In the genomic region with DNA sequence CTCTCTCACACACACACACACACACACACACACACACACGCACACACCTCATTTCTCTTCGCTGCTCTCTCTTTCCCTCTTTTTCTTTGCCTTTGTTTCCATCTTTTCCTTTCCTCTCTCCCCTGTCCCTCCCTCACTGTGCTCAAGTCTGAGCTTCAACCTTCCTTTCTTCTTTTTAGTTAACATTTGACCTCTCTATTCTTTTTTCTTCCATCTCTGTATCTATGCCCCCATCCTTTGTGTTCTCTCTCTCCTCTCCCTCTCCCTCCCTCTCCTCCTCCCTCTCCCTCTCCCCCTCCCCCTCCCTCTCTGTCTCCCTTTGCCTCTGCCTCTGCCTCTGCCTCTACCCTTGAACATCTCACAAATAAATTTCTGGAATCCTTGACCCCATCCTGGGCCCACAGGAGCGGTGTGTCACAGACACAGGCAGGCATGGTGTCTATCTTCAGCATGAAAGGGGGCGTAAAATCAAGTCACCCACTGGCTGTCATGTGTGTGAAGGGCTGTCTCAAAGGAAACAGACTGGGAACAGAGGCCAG, we compare ENCODE assay signal across 17 mouse cellular contexts. TPM values are rescaled to one million over a fixed set of nuclear protein-coding genes. Genes with fewer than 3 reads are reported as not detected.
A peak's percentile ranks its signal among the peaks of the same experiment; 100 is the strongest.
DNase-seq lines count a peak whose midpoint lies in the region; ATAC-seq and TF ChIP-seq lines count a peak whose summit lies in the region.
"Had no signal": no experiment of that assay in that cellular context is flagged by ENCODE, and none has a peak within 500 bp of the region (broad histone marks: within the 10 kb centered on the region; RNA-seq: fewer than 3 reads in every experiment).

No protein-coding gene starts in this region.

- no peaks in the 10 kb centered on the region for H3K36me3 ChIP-seq in neural tube, embryonic 11.5 days (ENCODE audit: control insufficient read depth, insufficient read depth, low read length)
- no peaks in the 10 kb centered on the region for H3K36me3 ChIP-seq in hindbrain, embryonic 11.5 days (ENCODE audit: control insufficient read depth, insufficient read depth, low read length)
- peaks cover 9% of the 10 kb centered on the region; the same call in 1 of the 2 replicates for H3K36me3 ChIP-seq in midbrain, embryonic 12.5 days
- H3K36me3 ChIP-seq in neural tube, embryonic 15.5 days, result peaks cover 13% of the 10 kb centered on the region
- no peaks in the 10 kb centered on the region for H3K36me3 ChIP-seq in limb, embryonic 10.5 days
- H3K36me3 ChIP-seq: intestine, embryonic 15.5 days; stomach, embryonic 15.5 days had no signal

- TF ChIP-seq CTCF in lung, adult 2 months (IDR thresholded peaks at IDR 0.05; ENCODE audit: insufficient read depth, low read length), result no peak

- no peak overlapping the region for H3K27ac ChIP-seq in neural tube, embryonic 11.5 days (ENCODE audit: low read depth, low read length)
- no peak overlapping the region; the same call in 1 of the 2 replicates for H3K27ac ChIP-seq in hindbrain, embryonic 11.5 days (ENCODE audit: low read depth, low read length)
- H3K27ac ChIP-seq in midbrain, embryonic 12.5 days (replicated peaks), result peak overlapping the region; percentile 70
- H3K27ac ChIP-seq in neural tube, embryonic 15.5 days (replicated peaks), result peak overlapping the region; percentile 66
- no peak overlapping the region for H3K27ac ChIP-seq in limb, embryonic 10.5 days
- H3K27ac ChIP-seq: intestine, embryonic 15.5 days; stomach, embryonic 15.5 days had no signal

- ATAC-seq in neural tube, embryonic 11.5 days (ENCODE audit: insufficient read depth, low FRiP score, low TSS enrichment), result no peak
- ATAC-seq in hindbrain, embryonic 11.5 days (ENCODE audit: low FRiP score), result peak; percentile 68
- peak; percentile 57 for ATAC-seq in midbrain, embryonic 12.5 days (ENCODE audit: low FRiP score, low read depth)
- peak; percentile 21 for ATAC-seq in neural tube, embryonic 15.5 days (ENCODE audit: low FRiP score)
- ATAC-seq: CD4-positive, CD25-positive, alpha-beta regulatory T cell, adult 4 months; intestine, embryonic 15.5 days had no signal

- 0 out of 2 replicates have a peak, but pooled peaks cover 5% of the 10 kb centered on the region for H3K4me1 ChIP-seq in neural tube, embryonic 11.5 days (ENCODE audit: control insufficient read depth, insufficient read depth, low read length)
- peaks cover 4% of the 10 kb centered on the region for H3K4me1 ChIP-seq in hindbrain, embryonic 11.5 days (replicated peaks; ENCODE audit: control insufficient read depth, insufficient read depth, low read length)
- peaks cover 16% of the 10 kb centered on the region for H3K4me1 ChIP-seq in midbrain, embryonic 12.5 days
- H3K4me1 ChIP-seq in neural tube, embryonic 15.5 days, result peaks cover 24% of the 10 kb centered on the region
- H3K4me1 ChIP-seq in limb, embryonic 10.5 days, result no peaks in the 10 kb centered on the region
- no peaks in the 10 kb centered on the region for H3K4me1 ChIP-seq in lung, adult 2 months (ENCODE audit: control insufficient read depth, insufficient read depth, low read length)
- H3K4me1 ChIP-seq: intestine, embryonic 15.5 days; megakaryocyte, embryonic 14.5 days; stomach, embryonic 15.5 days had no signal

- H3K27me3 ChIP-seq in neural tube, embryonic 11.5 days (ENCODE audit: control insufficient read depth, insufficient read depth, low read length), result no peaks in the 10 kb centered on the region
- no peaks in the 10 kb centered on the region for H3K27me3 ChIP-seq in hindbrain, embryonic 11.5 days (ENCODE audit: control insufficient read depth, insufficient read depth, low read length)
- H3K27me3 ChIP-seq in midbrain, embryonic 12.5 days, result no peaks in the 10 kb centered on the region
- no peaks in the 10 kb centered on the region for H3K27me3 ChIP-seq in neural tube, embryonic 15.5 days (replicated peaks)
- H3K27me3 ChIP-seq in limb, embryonic 10.5 days (ENCODE audit: low read depth, poor library complexity, severe bottlenecking), result peaks cover 6% of the 10 kb centered on the region; the same call in 1 of the 2 replicates
- H3K27me3 ChIP-seq: intestine, embryonic 15.5 days; stomach, embryonic 15.5 days had no signal

- no peak overlapping the region for H3K4me2 ChIP-seq in neural tube, embryonic 11.5 days (ENCODE audit: low read depth)
- H3K4me2 ChIP-seq in hindbrain, embryonic 11.5 days (replicated peaks; ENCODE audit: low read depth, low read length), result no peak overlapping the region; the same call in 1 of the 2 replicates
- H3K4me2 ChIP-seq in midbrain, embryonic 12.5 days (replicated peaks), result peak overlapping the region; percentile 38
- peak overlapping the region; percentile 44 for H3K4me2 ChIP-seq in neural tube, embryonic 15.5 days
- H3K4me2 ChIP-seq: intestine, embryonic 15.5 days; stomach, embryonic 15.5 days had no signal

- 0 out of 2 replicates have a peak overlapping the region, but pooled peaks have one; percentile 6 for H3K9ac ChIP-seq in neural tube, embryonic 11.5 days (ENCODE audit: low read length)
- no peak overlapping the region for H3K9ac ChIP-seq in hindbrain, embryonic 11.5 days (ENCODE audit: low read depth, low read length)
- H3K9ac ChIP-seq in midbrain, embryonic 12.5 days (replicated peaks), result peak overlapping the region; percentile 33; the same call in 1 of the 2 replicates
- H3K9ac ChIP-seq in neural tube, embryonic 15.5 days (replicated peaks), result no peak overlapping the region; the same call in 1 of the 2 replicates
- H3K9ac ChIP-seq: intestine, embryonic 15.5 days; stomach, embryonic 15.5 days had no signal

- no peak for DNase-seq in neural tube, embryonic 11.5 days (ENCODE audit: low spot score)
- DNase-seq in neural tube, embryonic 10.5 days (ENCODE audit: extremely low spot score, low spot score), result no peak
- DNase-seq in hindbrain, embryonic 11.5 days (ENCODE audit: low spot score), result peak; percentile 42
- DNase-seq in thymus, postnatal 14 days, result no peak
- no peak for DNase-seq in limb, embryonic 10.5 days (ENCODE audit: low spot score)
- DNase-seq in lung, adult 2 months, result no peak
- DNase-seq: cerebellum, adult 9-10 months; heart, adult 18-20 months; kidney, postnatal 10 days; spleen, adult 18-20 months; thymus, postnatal 25 days had no signal

- no peaks in the 10 kb centered on the region for H3K9me3 ChIP-seq in neural tube, embryonic 11.5 days (ENCODE audit: control insufficient read depth, low read length)
- no peaks in the 10 kb centered on the region for H3K9me3 ChIP-seq in hindbrain, embryonic 11.5 days (ENCODE audit: control insufficient read depth, low read length)
- no peaks in the 10 kb centered on the region for H3K9me3 ChIP-seq in midbrain, embryonic 12.5 days
- H3K9me3 ChIP-seq in neural tube, embryonic 15.5 days (replicated peaks), result no peaks in the 10 kb centered on the region
- H3K9me3 ChIP-seq in limb, embryonic 10.5 days (replicated peaks), result no peaks in the 10 kb centered on the region
- H3K9me3 ChIP-seq: intestine, embryonic 15.5 days; stomach, embryonic 15.5 days had no signal

- no peak overlapping the region for H3K4me3 ChIP-seq in neural tube, embryonic 11.5 days (ENCODE audit: low read depth, low read length)
- no peak overlapping the region for H3K4me3 ChIP-seq in hindbrain, embryonic 11.5 days (ENCODE audit: low read depth, low read length)
- H3K4me3 ChIP-seq in midbrain, embryonic 12.5 days, result no peak overlapping the region
- no peak overlapping the region for H3K4me3 ChIP-seq in neural tube, embryonic 15.5 days (replicated peaks)
- no peak overlapping the region for H3K4me3 ChIP-seq in limb, embryonic 10.5 days
- no peak overlapping the region for H3K4me3 ChIP-seq in lung, adult 2 months (replicated peaks; ENCODE audit: extremely low read depth, low read depth, low read length)
- H3K4me3 ChIP-seq: intestine, embryonic 15.5 days; megakaryocyte, embryonic 14.5 days; stomach, embryonic 15.5 days had no signal

- TF ChIP-seq POLR2A in lung, adult 2 months (IDR thresholded peaks at IDR 0.05; ENCODE audit: borderline replicate concordance, extremely low read depth, low read depth, low read length), result no peak

- 50% methylated on average over 4 of the region's 4 CpGs for WGBS in neural tube, embryonic 11.5 days
- WGBS in hindbrain, embryonic 11.5 days, result 40% methylated on average over 4 of the region's 4 CpGs
- WGBS in midbrain, embryonic 12.5 days, result 30% methylated on average over 4 of the region's 4 CpGs
- WGBS in neural tube, embryonic 15.5 days, result 37% methylated on average over 4 of the region's 4 CpGs
- 51% methylated on average over 4 of the region's 4 CpGs for WGBS in limb, embryonic 10.5 days
- WGBS in lung, adult 2 months, result 41% methylated on average over 4 of the region's 4 CpGs

RNA-seq across cellular contexts. Expression of gene Lhfpl4, which starts 15.9 kb away (rescaled TPM):
- polyA plus RNA-seq in neural tube, embryonic 11.5 days (2014; fragmentation: Nextera tagmentation; extraction: Ambion mirVana), result 6.7 and 6.9 TPM in 2 replicates
- 7.0 and 7.9 TPM in 2 replicates for polyA plus RNA-seq in hindbrain, embryonic 11.5 days (2014; fragmentation: Nextera tagmentation; extraction: Ambion mirVana)
- 38.7 and 46.3 TPM in 2 replicates for polyA plus RNA-seq in midbrain, embryonic 12.5 days (2016; fragmentation: Nextera tagmentation; extraction: Ambion mirVana)
- 45.6 and 54.6 TPM in 2 replicates for polyA plus RNA-seq in neural tube, embryonic 15.5 days (2015; fragmentation: Nextera tagmentation; extraction: Ambion mirVana)
- polyA plus RNA-seq in limb, embryonic 10.5 days (2016; fragmentation: Nextera tagmentation; extraction: Ambion mirVana), result 1.3 and 1.5 TPM in 2 replicates
- polyA plus RNA-seq in lung, adult 2 months (2012; rRNA removed), result 0.92 and 0.93 TPM in 2 replicates

RNA-seq across cellular contexts. Expression of gene Mtmr14, which starts 58.4 kb away (rescaled TPM):
- 47.4 and 53.5 TPM in 2 replicates for polyA plus RNA-seq in neural tube, embryonic 11.5 days (2014; fragmentation: Nextera tagmentation; extraction: Ambion mirVana)
- polyA plus RNA-seq in hindbrain, embryonic 11.5 days (2014; fragmentation: Nextera tagmentation; extraction: Ambion mirVana), result 44.7 and 46.8 TPM in 2 replicates
- 48.1 and 48.7 TPM in 2 replicates for polyA plus RNA-seq in midbrain, embryonic 12.5 days (2016; fragmentation: Nextera tagmentation; extraction: Ambion mirVana)
- polyA plus RNA-seq in neural tube, embryonic 15.5 days (2015; fragmentation: Nextera tagmentation; extraction: Ambion mirVana), result 30.2 and 36.7 TPM in 2 replicates
- polyA plus RNA-seq in limb, embryonic 10.5 days (2016; fragmentation: Nextera tagmentation; extraction: Ambion mirVana), result 45.5 and 48.9 TPM in 2 replicates
- 43.5 and 45.5 TPM in 2 replicates for polyA plus RNA-seq in lung, adult 2 months (2012; rRNA removed)

Comparison
In these comparisons a context has a peak if more than half of its experiments do, and no peak if none do; other contexts are left out.
1. H3K27ac ChIP-seq: peak in midbrain, embryonic 12.5 days (single experiment) and neural tube, embryonic 15.5 days (single experiment); none in neural tube, embryonic 11.5 days (single experiment), hindbrain, embryonic 11.5 days (single experiment) and limb, embryonic 10.5 days (single experiment).
2. H3K4me2 ChIP-seq: peak in midbrain, embryonic 12.5 days (single experiment) and neural tube, embryonic 15.5 days (single experiment); none in neural tube, embryonic 11.5 days (single experiment) and hindbrain, embryonic 11.5 days (single experiment).
3. H3K9ac ChIP-seq: peak in neural tube, embryonic 11.5 days (single experiment) and midbrain, embryonic 12.5 days (single experiment); none in hindbrain, embryonic 11.5 days (single experiment) and neural tube, embryonic 15.5 days (single experiment).